Mouse (Mus musculus) liver (tissue): Measurements from ENCODE around the gene Ust.

Experiments used
- DNase-seq: peaks from one replicate; pipeline ENCODE4 v3.0.0-alpha.2; 2020; ENCODE audit warnings: mixed read lengths

Gene Ust

DNA sequence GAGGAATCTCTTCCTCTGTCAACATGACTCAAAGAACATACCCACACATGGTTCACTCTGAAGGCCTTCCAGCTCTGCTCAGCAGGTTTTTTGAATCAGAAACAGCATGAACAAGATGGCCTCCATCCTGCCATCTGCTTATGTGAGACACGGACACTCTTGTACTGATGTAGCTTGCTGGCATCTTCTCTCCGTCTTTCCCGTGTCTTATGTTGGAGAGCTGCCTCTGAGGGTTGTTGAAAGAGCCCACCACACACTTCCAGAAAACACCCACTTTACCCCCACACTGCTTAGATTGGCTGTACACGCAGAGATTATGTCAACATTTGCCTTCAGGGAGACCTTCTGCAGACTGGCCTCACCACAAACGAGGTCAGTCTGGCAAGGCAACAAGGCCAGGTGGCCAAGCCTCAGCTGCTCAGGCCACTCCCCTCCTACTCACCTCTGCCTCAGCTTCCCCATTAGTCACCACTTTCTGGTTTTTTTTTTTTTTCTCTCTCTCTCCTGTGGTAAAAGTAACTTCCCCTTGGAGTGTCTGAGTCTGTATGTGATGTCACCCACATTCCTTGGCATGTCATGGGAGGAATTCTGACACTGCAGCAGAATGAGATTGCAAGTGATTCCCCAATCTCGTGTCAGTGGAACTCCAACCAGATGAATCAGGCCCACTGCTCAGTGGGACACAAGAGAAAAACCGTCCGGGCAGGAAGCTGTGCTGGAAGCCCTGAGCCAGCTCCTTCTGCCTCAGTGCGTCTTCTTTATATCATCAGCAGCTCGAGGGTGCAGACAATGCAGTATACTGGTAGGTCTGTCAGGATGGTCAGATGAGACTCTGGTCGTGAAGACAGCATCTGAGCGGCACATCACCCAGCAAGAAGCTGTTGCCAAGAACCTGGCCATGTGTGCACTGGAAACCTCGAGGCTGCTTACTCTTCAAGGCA, 19.4 kb downstream of the Ust start:
- no peak for DNase-seq

DNA sequence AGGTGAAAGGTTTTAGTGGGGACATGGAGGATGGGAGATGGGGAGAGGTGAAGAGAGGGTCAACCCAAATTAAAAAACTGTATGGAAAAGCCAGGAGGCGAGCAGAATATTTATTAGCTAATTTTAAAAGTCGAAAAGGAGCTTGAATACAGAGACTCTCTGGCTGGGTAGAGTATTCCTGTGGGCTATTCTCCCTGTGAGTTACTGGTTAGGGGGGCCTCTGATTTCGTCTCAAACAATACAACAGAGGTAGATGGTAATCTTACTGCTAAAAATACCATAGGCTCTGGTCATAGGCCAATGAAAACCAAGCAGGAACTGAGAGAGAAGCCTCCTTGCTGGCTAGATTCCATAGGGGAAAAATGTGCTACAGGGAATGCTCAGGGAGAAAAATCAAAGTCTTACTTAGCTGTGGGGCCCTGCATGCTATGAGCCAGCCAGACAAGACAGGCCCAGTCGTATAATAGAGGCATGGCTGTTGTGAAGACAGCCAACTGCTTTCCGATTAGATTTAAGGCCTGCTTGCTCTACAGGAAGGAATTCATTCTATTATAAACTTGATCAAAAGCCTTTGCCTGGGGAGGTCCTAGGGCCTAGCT, 23.0 kb downstream of the Ust start:
- no peak for DNase-seq

GRCm38 (mm10) chr10:8491909-8492591, 26.6 kb downstream of the Ust start:
- DNase-seq, result no peak

DNA sequence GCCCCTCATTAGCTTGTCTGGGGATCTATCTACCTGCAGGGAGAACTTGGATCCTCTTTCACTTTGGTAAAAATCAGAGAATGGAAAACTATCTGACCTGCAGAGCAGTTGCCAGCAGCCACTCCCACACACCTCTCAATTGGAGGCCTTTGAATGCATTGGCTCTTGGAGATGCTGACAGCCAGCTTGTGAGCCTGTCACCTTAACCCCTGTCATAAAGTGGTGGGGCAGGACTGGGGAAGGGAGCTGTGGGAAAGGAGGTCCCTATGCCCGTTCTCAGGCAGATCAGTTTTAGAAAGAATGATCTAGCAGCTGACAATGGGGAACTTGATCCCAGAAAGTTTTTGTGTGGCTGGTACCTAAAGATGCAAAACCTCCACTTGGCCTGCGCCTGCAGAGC, 31.2 kb downstream of the Ust start:
- DNase-seq, result no peak

DNA sequence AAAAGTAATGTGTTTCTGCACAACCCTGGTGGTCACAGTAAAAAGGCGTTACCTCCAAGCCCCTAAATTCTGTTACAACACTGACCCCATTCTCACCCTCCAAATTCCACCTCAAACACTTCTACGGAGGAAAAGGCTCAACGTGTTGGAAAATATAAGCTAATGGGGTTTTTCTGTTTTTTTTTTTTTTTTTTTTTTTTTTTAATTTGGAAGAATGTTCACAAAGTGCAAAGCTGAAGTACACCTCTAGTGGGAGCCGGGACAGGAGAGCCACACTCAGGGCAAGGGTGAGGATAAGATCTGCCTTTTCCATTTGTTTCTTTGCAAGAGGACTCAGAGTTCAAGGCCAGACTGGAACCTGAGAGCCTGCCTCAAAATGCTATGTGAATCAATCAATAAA, 34.1 kb downstream of the Ust start:
- DNase-seq, result no peak

DNA sequence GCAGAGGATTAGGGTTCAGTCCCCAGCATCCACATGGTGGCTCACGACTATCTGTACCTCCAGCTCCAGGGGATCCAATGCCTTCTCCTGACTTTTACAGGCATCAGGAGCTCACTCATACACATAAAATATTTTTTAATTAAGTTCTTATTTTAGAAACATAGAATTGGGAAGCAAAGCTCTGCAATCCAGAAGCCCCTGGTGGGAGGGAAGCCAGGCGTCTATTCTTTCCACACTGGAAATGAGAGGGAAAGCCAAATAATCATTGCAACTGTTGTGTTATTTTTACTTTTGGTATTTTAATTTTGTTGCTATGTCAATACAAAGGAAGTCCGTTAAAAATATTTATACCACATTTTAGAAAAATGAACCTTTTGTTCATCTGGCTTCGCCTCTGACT, 35.8 kb downstream of the Ust start:
- no peak for DNase-seq

- DNase-seq, result no peak
Observed at GRCm38 (mm10) chr10:8479779-8480178, 38.8 kb downstream of the Ust start.

DNA sequence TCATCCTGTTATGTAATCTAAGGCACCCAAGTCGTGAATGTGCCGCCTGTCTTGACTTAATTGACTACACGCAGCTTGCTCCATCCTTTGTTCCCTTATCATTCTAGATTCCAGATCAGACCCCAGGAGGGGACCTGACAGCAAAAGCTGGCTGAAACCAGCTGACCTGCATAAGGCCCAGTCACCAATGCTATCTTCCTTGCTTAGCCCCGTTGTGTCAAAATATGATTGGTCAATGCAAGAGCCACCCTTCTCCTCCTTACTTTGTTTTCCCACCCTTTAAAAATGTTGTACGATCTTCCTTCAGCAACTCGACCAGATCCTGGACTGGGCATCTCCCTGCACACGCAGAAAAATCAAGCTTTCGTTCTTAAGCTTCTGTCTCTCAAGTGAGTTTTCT, 40.7 kb downstream of the Ust start:
- no peak for DNase-seq

DNA sequence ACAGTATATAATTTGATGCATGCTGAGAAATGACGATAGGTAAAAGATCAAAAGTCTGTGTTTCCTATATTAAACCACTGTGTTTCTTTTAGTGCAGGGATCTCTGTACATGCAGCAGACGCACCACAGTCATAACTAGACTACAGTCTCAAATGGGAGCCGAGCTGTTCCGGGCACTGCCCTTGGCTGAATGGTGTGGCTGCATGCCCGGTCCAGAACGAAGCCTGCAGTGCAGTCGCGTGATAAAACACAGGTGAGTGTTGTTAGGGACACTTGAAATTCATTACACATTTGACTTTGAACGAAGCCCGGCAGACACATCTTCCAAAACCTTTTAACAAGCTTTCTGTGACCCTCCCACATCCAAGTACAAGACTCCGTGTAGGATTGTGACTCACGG, 46.6 kb downstream of the Ust start:
- DNase-seq, result no peak

- DNase-seq, result no peak
Observed at GRCm38 (mm10) chr10:8471012-8471411, 47.6 kb downstream of the Ust start.

DNA sequence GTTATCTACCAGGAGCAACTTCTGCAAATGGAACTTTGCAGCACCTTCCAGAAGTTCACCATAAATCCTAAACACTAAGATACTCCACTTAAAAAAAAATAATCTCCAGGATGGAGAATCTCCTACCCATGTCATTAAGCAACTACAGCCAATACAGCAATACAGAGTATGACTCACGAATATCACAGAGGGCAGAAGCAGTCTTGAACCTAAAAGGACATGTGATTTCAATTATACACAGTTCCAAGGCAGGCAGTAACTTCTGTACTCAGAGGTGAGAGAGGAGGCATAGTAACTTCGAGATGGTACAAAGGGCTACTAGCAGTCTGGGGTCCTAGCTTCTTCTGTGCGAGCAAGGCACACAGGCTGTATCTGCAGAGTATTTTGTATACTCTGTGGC, 49.1 kb downstream of the Ust start:
- DNase-seq, result no peak

DNA sequence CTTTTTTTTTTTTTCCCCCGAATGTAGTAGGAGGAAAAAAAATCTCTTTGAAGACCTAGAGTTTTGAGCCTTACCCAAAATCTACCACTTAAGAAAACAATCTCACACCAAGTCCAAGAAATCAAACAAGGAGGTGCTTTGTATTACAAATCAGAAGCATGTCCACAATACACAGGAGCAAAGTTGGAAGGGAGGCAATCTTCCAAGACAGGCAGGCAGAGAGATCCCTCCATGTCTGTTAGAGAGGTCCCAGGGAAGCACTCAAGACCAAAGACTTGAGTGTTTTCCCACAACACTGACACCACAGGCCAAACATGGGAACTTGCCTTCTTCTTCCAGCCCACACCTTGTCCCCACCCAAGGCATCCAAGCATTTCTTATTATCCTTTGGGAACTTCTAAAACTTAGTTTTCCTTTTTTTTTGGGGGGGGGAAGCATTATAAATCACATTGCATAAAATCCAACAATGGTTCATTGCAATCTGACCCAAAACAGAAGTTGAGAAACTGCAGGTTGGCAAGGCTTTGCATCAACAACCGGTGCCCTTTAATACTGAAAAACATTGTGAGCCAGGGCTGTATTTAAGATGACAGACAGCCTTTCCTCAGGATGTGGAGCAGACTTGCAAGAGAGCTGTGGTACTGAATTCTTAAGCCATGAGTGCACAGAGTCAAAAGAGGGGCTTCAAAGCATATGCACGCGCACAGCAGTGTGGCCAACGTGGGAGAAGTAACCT, 49.8 kb downstream of the Ust start:
- DNase-seq, result no peak

- no peak for DNase-seq
Observed at GRCm38 (mm10) chr10:8465918-8466317, 52.7 kb downstream of the Ust start.

DNA sequence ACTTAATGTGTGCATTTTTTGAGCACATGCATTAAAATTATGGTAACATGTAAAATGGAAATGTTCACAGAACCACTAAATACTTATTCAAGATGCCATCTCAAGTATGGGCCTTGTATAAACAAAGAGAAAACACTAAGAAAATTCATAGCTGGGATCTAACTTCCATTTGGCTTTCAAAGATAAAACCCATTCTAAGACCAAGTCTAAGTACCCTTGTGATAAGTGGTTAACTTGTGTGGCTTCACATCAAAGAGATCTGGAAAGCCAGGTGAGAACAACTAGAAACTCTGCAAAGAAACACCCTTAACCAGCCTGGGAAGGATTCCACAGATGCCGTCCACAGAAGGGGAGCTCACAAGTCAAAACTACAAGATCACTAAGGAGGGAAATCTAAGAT, 53.4 kb downstream of the Ust start:
- DNase-seq, result no peak

GRCm38 (mm10) chr10:8461372-8461771, 57.3 kb downstream of the Ust start:
- no peak for DNase-seq

GRCm38 (mm10) chr10:8454711-8455110, 63.9 kb downstream of the Ust start:
- DNase-seq, result no peak

DNA sequence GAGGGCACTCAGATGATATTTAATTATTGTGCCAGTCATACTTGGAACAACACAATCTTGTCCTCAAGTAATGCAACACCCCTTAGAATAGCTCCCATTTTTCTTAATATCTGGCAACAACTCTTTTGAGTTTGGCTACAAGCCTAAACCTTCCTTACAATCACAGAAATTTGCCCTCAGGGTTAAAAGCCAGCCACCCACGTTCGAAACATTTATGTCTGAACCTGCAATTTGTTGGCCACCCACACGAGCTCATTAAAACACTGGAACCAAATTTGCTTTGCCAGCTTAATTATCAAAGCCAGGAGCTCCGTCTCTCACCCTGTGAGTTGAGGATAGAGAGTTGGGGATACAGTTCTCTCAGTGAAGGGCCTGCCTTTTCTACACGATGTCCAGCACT, 70.9 kb downstream of the Ust start:
- DNase-seq, result no peak

DNA sequence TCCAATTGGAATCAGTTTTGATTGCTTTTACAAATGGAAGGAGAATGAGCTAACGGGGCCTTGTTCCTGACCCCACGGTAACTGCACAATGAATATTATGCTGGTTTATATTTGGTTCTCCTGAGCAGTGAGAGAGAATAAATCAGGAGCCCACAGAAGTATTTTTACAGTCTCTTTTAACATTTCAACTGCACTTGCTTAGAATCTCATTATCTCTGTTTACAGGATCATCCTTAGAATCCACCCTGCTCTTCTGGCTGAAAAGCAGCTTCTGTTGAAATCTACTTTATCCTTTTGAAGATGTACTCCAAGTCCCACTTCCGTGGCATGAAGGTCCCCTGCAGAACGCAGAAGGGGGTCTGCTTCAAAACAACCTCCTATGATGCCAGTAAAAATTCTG, 71.7 kb downstream of the Ust start:
- DNase-seq, result no peak

- DNase-seq, result no peak
Observed at GRCm38 (mm10) chr10:8444052-8444451, 74.6 kb downstream of the Ust start.

GRCm38 (mm10) chr10:8431857-8432256, 86.8 kb downstream of the Ust start:
- no peak for DNase-seq

DNA sequence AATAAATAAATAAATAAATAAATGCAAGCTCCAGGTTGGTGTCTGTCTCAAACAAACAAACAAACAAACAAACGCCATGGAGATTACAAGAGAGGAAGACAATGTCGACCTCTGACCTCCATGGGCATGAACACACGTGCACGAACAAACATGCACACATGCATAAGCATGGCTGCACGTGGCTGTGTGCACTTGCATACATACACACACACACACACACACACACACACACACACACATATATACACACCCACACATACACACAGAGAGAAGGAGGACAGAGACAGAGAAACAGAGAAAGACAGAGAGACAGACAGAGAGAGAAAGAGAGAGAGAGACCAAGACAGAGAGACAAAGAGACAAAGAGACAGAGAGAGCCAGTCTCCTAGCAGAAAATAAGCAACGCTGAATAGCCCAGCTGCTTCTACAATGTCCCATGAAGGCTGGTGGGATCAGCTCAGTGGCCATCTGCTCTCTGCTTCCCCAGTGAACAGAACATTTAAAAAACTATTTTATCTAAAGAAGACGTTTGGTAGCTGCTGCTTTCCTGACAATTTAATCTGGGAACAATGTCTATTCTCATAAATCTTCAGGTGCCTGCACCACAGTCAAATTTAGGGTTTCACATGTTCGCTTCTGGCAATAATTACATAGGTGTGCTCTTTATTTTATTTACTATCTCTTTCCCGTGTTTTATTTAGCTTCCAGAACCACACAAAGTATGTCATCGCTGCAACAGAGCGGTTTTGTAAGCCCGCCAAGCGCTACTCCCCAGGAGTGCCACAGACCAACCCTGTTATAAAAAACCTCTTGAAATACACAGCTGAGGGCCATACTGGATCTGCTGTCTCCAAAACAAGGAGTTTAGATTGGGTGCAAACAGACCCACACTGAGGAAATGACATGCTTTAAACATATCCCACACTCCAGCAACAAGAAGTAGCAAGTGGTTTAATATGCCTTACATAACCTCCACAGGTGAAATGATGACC, 89.5 kb downstream of the Ust start:
- no peak for DNase-seq
